Comparison of ENCODE assay signal across 11 mouse cellular contexts in genomic region chr5:148739141-148739540, GRCm38 (mm10).
DNase-seq lines count a peak whose midpoint lies in the region; ATAC-seq and TF ChIP-seq lines count a peak whose summit lies in the region.
"Had no signal": no experiment of that assay in that cellular context is flagged by ENCODE, and none has a peak within 500 bp of the region (broad histone marks: within the 10 kb centered on the region; RNA-seq: fewer than 3 reads in every experiment).

No protein-coding gene starts in this region.

- no peak overlapping the region for H3K27ac ChIP-seq in thymus, adult 2 months (ENCODE audit: control insufficient read depth, insufficient read depth, low read length)
- H3K27ac ChIP-seq: midbrain, embryonic 15.5 days had no signal

- 10% methylated on average over 3 of the region's 3 CpGs for WGBS in thymus, adult 2 months

- no peak overlapping the region for H3K4me3 ChIP-seq in thymus, adult 2 months (ENCODE audit: control insufficient read depth, insufficient read depth, low read length)
- H3K4me3 ChIP-seq: midbrain, embryonic 15.5 days had no signal

- no peaks in the 10 kb centered on the region for H3K27me3 ChIP-seq in thymus, adult 2 months (ENCODE audit: control insufficient read depth, insufficient read depth, low read length)
- H3K27me3 ChIP-seq: midbrain, embryonic 15.5 days had no signal

- peak; percentile 41 to 51 for DNase-seq in spleen, postnatal 36 days (ENCODE audit: low spot score in 2 of 2)
- DNase-seq in spleen, postnatal 14 days (ENCODE audit: low spot score in 2 of 2) = no peak
- DNase-seq in lung, postnatal 14 days = peak; percentile 23
- no peak for DNase-seq in cerebellum, postnatal 4 days (ENCODE audit: low spot score in 2 of 2)
- DNase-seq in cerebellum, postnatal 14 days = no peak
- DNase-seq in spleen, adult 12 weeks (ENCODE audit: low spot score) = no peak
- no peak for DNase-seq in thymus, adult 2 months
- DNase-seq: gastrocnemius, postnatal 36 days; kidney, postnatal 10 days had no signal

- no peaks in the 10 kb centered on the region for H3K36me3 ChIP-seq in thymus, adult 2 months (ENCODE audit: control insufficient read depth, insufficient read depth, low read length)
- H3K36me3 ChIP-seq: midbrain, embryonic 15.5 days had no signal

- TF ChIP-seq POLR2A in thymus, adult 2 months (IDR thresholded peaks at IDR 0.05; ENCODE audit: control insufficient read depth, extremely low read depth, insufficient read depth, low read length, poor library complexity) = no peak

- H3K4me1 ChIP-seq in thymus, adult 2 months (replicated peaks; ENCODE audit: control insufficient read depth, insufficient read depth, low read length) = peaks cover 14% of the 10 kb centered on the region
- H3K4me1 ChIP-seq: midbrain, embryonic 15.5 days had no signal

- peak; percentile 93 to 99 for ATAC-seq in hematopoietic stem cell, adult 5-6 weeks (replicated peaks in 1 of 2; ENCODE audit: insufficient read depth in 1 of 2, low FRiP score in 2 of 2, low TSS enrichment in 1 of 2, low read depth in 1 of 2, poor library complexity in 2 of 2, severe bottlenecking in 2 of 2)
- ATAC-seq: midbrain, embryonic 15.5 days had no signal

- TF ChIP-seq CTCF in thymus, adult 2 months (IDR thresholded peaks at IDR 0.05; ENCODE audit: borderline replicate concordance, control insufficient read depth, extremely low read depth, insufficient read depth, low read length, poor library complexity) = no peak

Comparison
In these comparisons a context has a peak if more than half of its experiments do, and no peak if none do; other contexts are left out.
1. DNase-seq: peak in spleen, postnatal 36 days (2 of 2) and lung, postnatal 14 days (single experiment); none in spleen, postnatal 14 days (0 of 2), cerebellum, postnatal 4 days (0 of 2), cerebellum, postnatal 14 days (0 of 2), spleen, adult 12 weeks (single experiment) and thymus, adult 2 months (single experiment).